25 mouse cellular contexts compared by ENCODE assay signal in the genomic region with DNA sequence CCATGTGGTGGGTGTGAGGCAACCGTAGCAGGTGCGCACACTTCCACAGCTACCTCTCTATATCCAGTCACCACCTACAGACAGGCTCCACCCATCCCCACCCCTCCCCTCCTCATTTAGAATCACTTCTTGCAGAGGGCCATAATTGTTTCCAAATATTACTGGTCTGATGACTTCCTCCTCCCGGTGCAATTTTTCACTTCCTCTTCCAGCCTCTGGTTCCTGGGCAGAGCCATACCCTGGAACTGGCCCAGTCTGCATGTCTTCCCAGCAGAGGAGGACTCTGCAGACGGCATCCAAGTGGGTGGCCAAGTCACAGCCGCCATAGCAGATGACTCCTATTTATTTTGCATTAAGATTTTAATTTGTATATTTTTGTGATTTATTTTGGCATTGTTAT. TPM values are rescaled to one million over a fixed set of nuclear protein-coding genes. Genes with fewer than 3 reads are reported as not detected.
A peak's percentile ranks its signal among the peaks of the same experiment; 100 is the strongest.
DNase-seq lines count a peak whose midpoint lies in the region; ATAC-seq and TF ChIP-seq lines count a peak whose summit lies in the region.
"Had no signal": no experiment of that assay in that cellular context is flagged by ENCODE, and none has a peak within 500 bp of the region (broad histone marks: within the 10 kb centered on the region; RNA-seq: fewer than 3 reads in every experiment).

No protein-coding gene starts in this region.

- H3K27me3 ChIP-seq in lung, postnatal 0 days (replicated peaks; ENCODE audit: insufficient read depth, low read length), result no peaks in the 10 kb centered on the region
- H3K27me3 ChIP-seq: lung, embryonic 15.5 days had no signal

- WGBS in lung, postnatal 0 days, result 56% methylated on average over 5 of the region's 5 CpGs
- WGBS in lung, adult 2 months, result 48% methylated on average over 5 of the region's 5 CpGs

- no peaks in the 10 kb centered on the region for H3K9me3 ChIP-seq in lung, postnatal 0 days (ENCODE audit: low read length)
- H3K9me3 ChIP-seq: midbrain, embryonic 10.5 days had no signal

- no peak for TF ChIP-seq CTCF in lung, postnatal 0 days (IDR thresholded peaks at IDR 0.05)
- no peak for TF ChIP-seq CTCF in lung, adult 2 months (IDR thresholded peaks at IDR 0.05; ENCODE audit: insufficient read depth, low read length)
- no peak for TF ChIP-seq CTCF in bone marrow macrophage, adult 2 months (IDR thresholded peaks at IDR 0.05; ENCODE audit: low read depth, low read length)

- DNase-seq in lung, postnatal 0 days (ENCODE audit: low spot score), result peak; percentile 51
- DNase-seq in lung, adult 2 months, result no peak
- peak; percentile 46 for DNase-seq in lung, postnatal 4 days
- DNase-seq in left cerebral cortex, postnatal 14 days (ENCODE audit: low spot score in 2 of 2), result no peak
- no peak for DNase-seq in adrenal gland, adult 8-10 months
- DNase-seq: adrenal gland, postnatal 36 days; cerebellum, adult 11-12 months; gastrocnemius, postnatal 25 days; heart, postnatal 4 days; kidney, adult 2 months; right cerebral cortex, postnatal 14 days had no signal

- TF ChIP-seq POLR2A in lung, adult 2 months (IDR thresholded peaks at IDR 0.05; ENCODE audit: borderline replicate concordance, extremely low read depth, low read depth, low read length), result no peak
- TF ChIP-seq POLR2A in bone marrow macrophage, adult 2 months (IDR thresholded peaks at IDR 0.05; ENCODE audit: borderline replicate concordance, low read depth, low read length), result no peak

- H3K27ac ChIP-seq in lung, postnatal 0 days (ENCODE audit: low read length), result no peak overlapping the region
- peak overlapping the region; percentile 38; the same call in 1 of the 2 replicates for H3K27ac ChIP-seq in bone marrow macrophage, adult 2 months (ENCODE audit: insufficient read depth, low read depth, low read length)
- H3K27ac ChIP-seq: hindbrain, embryonic 14.5 days; kidney, postnatal 0 days; lung, embryonic 15.5 days; midbrain, embryonic 10.5 days had no signal

- H3K4me2 ChIP-seq in lung, postnatal 0 days (replicated peaks; ENCODE audit: low read depth, low read length), result no peak overlapping the region
- H3K4me2 ChIP-seq: hindbrain, embryonic 14.5 days; liver, embryonic 11.5 days; lung, embryonic 15.5 days had no signal

- peaks cover 7% of the 10 kb centered on the region; the same call in 1 of the 2 replicates for H3K4me1 ChIP-seq in lung, postnatal 0 days (ENCODE audit: insufficient read depth, low read depth, low read length)
- H3K4me1 ChIP-seq in lung, adult 2 months (ENCODE audit: control insufficient read depth, insufficient read depth, low read length), result no peaks in the 10 kb centered on the region
- H3K4me1 ChIP-seq in bone marrow macrophage, adult 2 months (ENCODE audit: control insufficient read depth, insufficient read depth, low read length), result peaks cover 18% of the 10 kb centered on the region

- intact Hi-C loops in left cerebral cortex, postnatal 14 days (cut with DNase I), result no loop called here

- TF ChIP-seq EP300 in lung, postnatal 0 days (IDR thresholded peaks at IDR 0.05), result no peak

- no peak for ATAC-seq in lung, postnatal 0 days
- peak; percentile 31; the same call in 1 of the 2 replicates for ATAC-seq in neutrophil, adult 5-6 weeks (ENCODE audit: extremely low read depth, insufficient number of reproducible peaks, low FRiP score, poor library complexity, severe bottlenecking)
- ATAC-seq: forebrain, embryonic 16.5 days; inflammation-experienced regulatory T-cells, adult 6 months had no signal

- no peak overlapping the region for H3K9ac ChIP-seq in lung, postnatal 0 days (replicated peaks; ENCODE audit: low read depth)
- H3K9ac ChIP-seq: hindbrain, embryonic 14.5 days; lung, embryonic 15.5 days had no signal

- H3K4me3 ChIP-seq in lung, postnatal 0 days (ENCODE audit: low read depth, low read length), result no peak overlapping the region
- no peak overlapping the region for H3K4me3 ChIP-seq in lung, adult 2 months (replicated peaks; ENCODE audit: extremely low read depth, low read depth, low read length)
- H3K4me3 ChIP-seq in bone marrow macrophage, adult 2 months (ENCODE audit: insufficient read depth, low read length), result no peak overlapping the region
- H3K4me3 ChIP-seq: lung, embryonic 15.5 days; midbrain, embryonic 10.5 days had no signal

- no peaks in the 10 kb centered on the region for H3K36me3 ChIP-seq in lung, postnatal 0 days (ENCODE audit: insufficient read depth, low read length)

RNA-seq across cellular contexts. Expression of a gene that starts 3.4 kb away (rescaled TPM):
- 3.3 TPM in 2 replicates for polyA plus RNA-seq in lung, postnatal 0 days (2015; fragmentation: Nextera tagmentation; extraction: Ambion mirVana)
- 36.6 and 37.0 TPM in 2 replicates for polyA plus RNA-seq in lung, adult 2 months (2012; rRNA removed)
- 19.9 and 22.9 TPM in 2 replicates for polyA plus RNA-seq in bone marrow macrophage, adult 2 months (2012; ENCODE audit: insufficient read depth, insufficient read length, missing spikeins)
- 16.2 and 20.8 TPM in 2 replicates for total RNA-seq in neutrophil, adult 5-6 weeks (2017)
- 10 to 100 TPM; 28.7 to 30.4 TPM for total RNA-seq in left cerebral cortex, postnatal 14 days (2021)
- 10 to 100 TPM; 41.4 to 45.3 (median 42.6) TPM for total RNA-seq in adrenal gland, adult 8-10 months (2022)

RNA-seq across cellular contexts. Expression of a gene that starts 28.4 kb away (rescaled TPM):
- polyA plus RNA-seq in lung, postnatal 0 days (2015; fragmentation: Nextera tagmentation; extraction: Ambion mirVana), result 6.2 and 10.5 TPM in 2 replicates
- polyA plus RNA-seq in lung, adult 2 months (2012; rRNA removed), result 13.7 and 36.2 TPM in 2 replicates
- polyA plus RNA-seq in bone marrow macrophage, adult 2 months (2012; ENCODE audit: insufficient read depth, insufficient read length, missing spikeins), result 5.5 and 7.6 TPM in 2 replicates
- 18.6 and 20.3 TPM in 2 replicates for total RNA-seq in neutrophil, adult 5-6 weeks (2017)
- 1 to 10 TPM; 5.2 to 6.4 TPM for total RNA-seq in left cerebral cortex, postnatal 14 days (2021)
- total RNA-seq in adrenal gland, adult 8-10 months (2022), result 10 to 100 TPM in 2 of 4 experiments, 1 to 10 TPM in 2; 6.8 to 18.1 (median 11.3) TPM

RNA-seq across cellular contexts. Expression of a gene that starts 31.0 kb away (rescaled TPM):
- 0.62 TPM in 1 of 2 replicates, not detected in the other for polyA plus RNA-seq in lung, postnatal 0 days (2015; fragmentation: Nextera tagmentation; extraction: Ambion mirVana)
- polyA plus RNA-seq in lung, adult 2 months (2012; rRNA removed), result not detected in 2 replicates
- polyA plus RNA-seq in bone marrow macrophage, adult 2 months (2012; ENCODE audit: insufficient read depth, insufficient read length, missing spikeins), result 1.5 and 3.5 TPM in 2 replicates
- not detected in 2 replicates for total RNA-seq in neutrophil, adult 5-6 weeks (2017)
- not detected for total RNA-seq in left cerebral cortex, postnatal 14 days (2021)
- not detected for total RNA-seq in adrenal gland, adult 8-10 months (2022)
- total RNA-seq: layer of hippocampus, postnatal 14 days; midbrain, postnatal 0 days had no signal
- polyA plus RNA-seq: embryonic facial prominence, embryonic 14.5 days; heart, embryonic 14.5 days; kidney, adult 2 months; kidney, postnatal 0 days; large intestine, adult 2 months; liver, embryonic 11.5 days; lung, embryonic 15.5 days had no signal

RNA-seq across cellular contexts. Expression of a gene that starts 36.8 kb away (rescaled TPM):
- polyA plus RNA-seq in lung, postnatal 0 days (2015; fragmentation: Nextera tagmentation; extraction: Ambion mirVana), result 8.7 and 9.3 TPM in 2 replicates
- 5.6 and 5.9 TPM in 2 replicates for polyA plus RNA-seq in lung, adult 2 months (2012; rRNA removed)
- 7.3 and 8.5 TPM in 2 replicates for polyA plus RNA-seq in bone marrow macrophage, adult 2 months (2012; ENCODE audit: insufficient read depth, insufficient read length, missing spikeins)
- 15.6 and 15.8 TPM in 2 replicates for total RNA-seq in neutrophil, adult 5-6 weeks (2017)
- 10 to 100 TPM; 12.6 to 13.5 TPM for total RNA-seq in left cerebral cortex, postnatal 14 days (2021)
- total RNA-seq in adrenal gland, adult 8-10 months (2022), result 1 to 10 TPM; 4.1 to 6.2 (median 5.1) TPM

RNA-seq across cellular contexts. Expression of a gene that starts 39.0 kb away (rescaled TPM):
- 19.4 and 23.1 TPM in 2 replicates for polyA plus RNA-seq in lung, postnatal 0 days (2015; fragmentation: Nextera tagmentation; extraction: Ambion mirVana)
- polyA plus RNA-seq in lung, adult 2 months (2012; rRNA removed), result 22.1 and 22.8 TPM in 2 replicates
- polyA plus RNA-seq in bone marrow macrophage, adult 2 months (2012; ENCODE audit: insufficient read depth, insufficient read length, missing spikeins), result 6.2 and 6.8 TPM in 2 replicates
- total RNA-seq in neutrophil, adult 5-6 weeks (2017), result 11.8 and 12.2 TPM in 2 replicates
- total RNA-seq in left cerebral cortex, postnatal 14 days (2021), result 10 to 100 TPM; 13.9 to 18.7 TPM
- total RNA-seq in adrenal gland, adult 8-10 months (2022), result 10 to 100 TPM; 15.4 to 26.8 (median 18.7) TPM

Comparison
In these comparisons a context has a peak if more than half of its experiments do, and no peak if none do; other contexts are left out.
1. DNase-seq: peak in lung, postnatal 0 days (single experiment) and lung, postnatal 4 days (2 of 2); none in lung, adult 2 months (single experiment), left cerebral cortex, postnatal 14 days (0 of 2) and adrenal gland, adult 8-10 months (single experiment).